Mouse (Mus musculus): ENCODE results near the gene Vsig10. TPM values are rescaled to one million over a fixed set of nuclear protein-coding genes. Genes with fewer than 3 reads are reported as not detected.

Vsig10 gene
- polyA plus RNA-seq (2017; shearing (Covaris generic)): 9.4 TPM

GRCm38 (mm10) chr5:117318741-117319629 is at the start of gene Vsig10:
Gene Vsig10, plus strand, starts transcription at chr5:117319083.

DNA sequence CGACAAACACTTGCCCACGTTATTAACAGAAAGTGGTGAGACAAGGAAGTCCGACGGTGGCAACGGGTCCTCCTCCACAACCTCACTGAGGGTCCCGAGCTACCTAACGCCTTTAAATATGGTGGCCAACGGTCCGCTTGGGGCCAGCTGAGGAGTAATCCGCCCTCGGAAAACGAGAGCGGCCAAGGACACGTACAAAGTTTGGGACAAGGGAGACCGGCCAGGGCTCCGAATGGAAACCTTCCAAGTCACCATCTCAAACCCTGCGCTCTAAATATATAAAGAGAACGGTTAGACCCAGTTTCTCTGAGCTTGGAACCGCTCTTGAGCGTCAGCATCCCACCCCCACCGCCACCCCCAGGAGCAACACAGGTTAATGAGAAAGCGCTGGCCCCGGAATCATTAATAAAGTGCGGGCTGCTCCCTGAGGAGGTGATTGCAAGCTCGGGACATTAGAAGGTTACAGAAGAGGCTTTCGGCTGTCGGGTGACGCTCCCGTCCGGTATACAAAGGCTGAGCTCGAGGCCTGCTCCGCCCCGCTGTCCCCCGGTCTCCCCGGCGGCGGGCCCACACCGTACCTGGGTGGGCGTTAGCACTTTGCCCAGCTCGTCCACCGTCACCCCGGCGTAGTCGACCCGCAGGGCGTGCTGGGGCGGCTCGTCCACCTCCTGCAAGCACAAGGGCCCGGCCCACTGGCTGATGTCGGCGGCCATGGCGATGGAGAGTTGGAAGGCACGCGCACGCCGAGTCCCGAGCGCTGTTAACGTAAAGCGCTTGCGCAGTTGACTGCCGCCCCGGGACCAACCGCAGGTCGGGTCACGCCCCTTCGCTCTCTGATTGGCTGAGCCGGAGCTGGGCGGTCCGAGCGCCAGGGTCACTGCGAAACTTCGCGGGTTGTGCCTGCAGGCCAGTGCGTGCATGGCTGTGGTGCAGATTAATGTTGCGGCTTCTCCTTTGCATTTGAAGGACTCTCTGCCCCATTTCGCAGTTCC is 31.8 kb upstream of the Vsig10 start, which contains the start of gene Pebp1:
Gene Pebp1 (minus strand): TSS at position 795 of the 992 bp plus-strand sequence.

DNA sequence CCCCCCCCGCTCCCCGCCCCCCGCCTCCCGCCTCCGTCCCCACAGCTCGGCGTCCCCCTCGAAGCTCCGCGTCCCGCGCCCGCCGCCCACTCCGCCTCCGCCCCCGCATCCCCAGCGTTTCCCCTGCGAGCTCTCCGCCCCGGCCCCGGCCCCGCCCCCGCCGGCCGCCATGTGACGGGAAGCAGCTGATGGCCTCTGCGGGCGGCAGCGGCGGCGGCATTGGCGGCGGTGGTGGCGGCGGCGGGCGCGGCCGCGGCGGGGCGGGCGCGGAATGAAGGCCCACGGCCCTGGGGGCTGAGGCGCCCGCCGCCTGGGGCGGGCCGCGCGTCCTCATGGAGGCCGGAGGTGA is 38.2 kb downstream of the Vsig10 start, which contains the start of gene Wsb2:
Gene Wsb2 (plus strand): TSS at position 176 of the 349 bp plus-strand sequence.

GRCm38 (mm10) chr5:117388877-117389276 is 70.0 kb downstream of the Vsig10 start, which contains the start of gene Rfc5:
Gene Rfc5, minus strand, starts transcription at chr5:117389047.

Other genes with a start within 250 kb of the Vsig10 start
- 5.7 TPM for gene Suds3, start 203.0 kb upstream of the Vsig10 start, polyA plus RNA-seq (2017; shearing (Covaris generic))
- 136 TPM for gene Taok3, start 199.0 kb upstream of the Vsig10 start, polyA plus RNA-seq (2017; shearing (Covaris generic))
- gene Pebp1, start 31.5 kb upstream of the Vsig10 start, polyA plus RNA-seq (2017; shearing (Covaris generic)): 297 TPM
- 7.7 TPM for gene Wsb2, start 38.2 kb downstream of the Vsig10 start, polyA plus RNA-seq (2017; shearing (Covaris generic))
- 25.5 TPM for gene Rfc5, start 70.0 kb downstream of the Vsig10 start, polyA plus RNA-seq (2017; shearing (Covaris generic))
- 1.6 TPM for gene Ksr2, start 94.9 kb downstream of the Vsig10 start, polyA plus RNA-seq (2017; shearing (Covaris generic))

All from CD4-positive, CD25-positive, alpha-beta regulatory T cell, adult 9 weeks (primary cell).